Mouse (Mus musculus) midbrain, embryonic 13.5 days (tissue): ENCODE results near the gene Gabrd. TPM values are rescaled to one million over a fixed set of nuclear protein-coding genes. Genes with fewer than 3 reads are reported as not detected.
"Not testable (repeated sequence)": the region's sequence is repeated elsewhere in the genome, so short reads cannot be mapped to it uniquely, and the experiment has no call there.

ENCODE experiments used
- ATAC-seq: fragments of 200-750 bp; cut with Nextera tagmentation; 2 replicates; pipeline ENCODE4 v1.8.0; 2017; ENCODE audit warnings: mild to moderate bottlenecking, moderate TSS enrichment, moderate library complexity
- H3K27ac ChIP-seq: fragments of 300-500 bp; sonication (generic); 2 replicates; pipeline ENCODE4 v1.5.1; 2015; ENCODE audit warnings: inconsistent platforms, mild to moderate bottlenecking, moderate library complexity
- H3K27me3 ChIP-seq: fragments of 300-500 bp; sonication (generic); 2 replicates; pipeline ENCODE4 v1.6.1; 2015; ENCODE audit warnings: mild to moderate bottlenecking, inconsistent platforms
- H3K36me3 ChIP-seq: fragments of 300-500 bp; sonication (generic); 2 replicates; pipeline ENCODE4 v1.6.1; 2015; ENCODE audit warnings: mild to moderate bottlenecking, inconsistent platforms
- H3K4me1 ChIP-seq: fragments of 300-500 bp; sonication (generic); replicated peaks from 2 replicates; pipeline ENCODE4 v1.6.1; 2015; ENCODE audit warnings: inconsistent platforms
- H3K4me2 ChIP-seq: fragments of 300-500 bp; sonication (generic); replicated peaks from 2 replicates; pipeline ENCODE4 v1.6.1; 2015; ENCODE audit warnings: moderate library complexity, mild to moderate bottlenecking, inconsistent platforms
- H3K4me3 ChIP-seq: fragments of 300-500 bp; sonication (generic); replicated peaks from 2 replicates; pipeline ENCODE4 v1.5.1; 2015; ENCODE audit warnings: mild to moderate bottlenecking, inconsistent platforms
- H3K9ac ChIP-seq: fragments of 300-500 bp; sonication (generic); replicated peaks from 2 replicates; pipeline ENCODE4 v1.6.1; 2015; ENCODE audit warnings: mild to moderate bottlenecking, inconsistent platforms
- H3K9me3 ChIP-seq: fragments of 300-500 bp; sonication (generic); 2 replicates; pipeline ENCODE4 v1.6.1; 2016; ENCODE audit warnings: mild to moderate bottlenecking, inconsistent platforms
- WGBS: fragments of 180-500 bp; shearing (Covaris S2); methylation state at CpG from one replicate; pipeline ENCODE4 v1.1.7; 2015; 5-methylcytosine and 5-hydroxymethylcytosine counted together
- polyA plus RNA-seq: library from polyadenylated mRNA; unstranded; fragments of >200 nt; fragmentation: Nextera tagmentation; extraction: Ambion mirVana; gene quantifications from 2 replicates; pipeline ENCODE4 v1.2.1, GENCODE M21; 2015

The Gabrd gene
- 0.11 TPM in 1 of 2 replicates, not detected in the other for polyA plus RNA-seq

DNA sequence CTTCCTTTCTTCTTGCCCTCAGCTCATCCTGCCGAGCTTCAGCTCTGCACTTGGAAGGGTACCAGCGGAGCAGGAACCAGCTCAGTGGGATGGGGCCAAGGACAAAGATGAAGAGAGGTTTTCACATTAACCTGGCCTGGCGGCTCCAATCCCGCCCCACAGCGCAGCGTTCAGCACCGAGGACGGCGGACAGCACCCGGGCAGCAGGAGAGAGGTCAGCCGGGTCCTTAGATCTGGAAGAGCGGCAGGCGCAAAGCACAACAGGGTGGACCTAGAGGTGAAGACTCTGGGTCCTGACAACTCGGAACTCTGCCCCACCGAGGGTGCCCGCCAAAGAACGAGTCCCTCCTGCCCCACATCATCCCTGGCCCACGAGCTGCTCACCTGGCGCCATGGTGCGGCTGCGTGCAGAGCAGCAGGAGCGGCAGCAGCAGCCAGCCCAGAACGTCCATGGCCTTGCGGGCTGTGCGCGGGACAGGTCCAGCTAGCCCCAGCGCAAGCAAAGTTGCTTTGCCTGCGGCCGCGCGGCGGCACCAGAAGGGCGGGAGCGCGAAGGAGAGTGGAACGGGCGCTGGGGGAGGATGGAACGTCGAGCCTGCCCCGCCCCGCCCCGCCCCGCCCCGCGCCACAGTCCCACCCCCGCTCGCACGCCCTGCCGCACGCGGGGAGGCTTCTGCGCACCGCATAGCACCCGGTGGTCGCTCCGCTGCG is at the start of gene Gabrd:
TSS of gene Gabrd (minus strand) at position 602 of the 711 bp plus-strand sequence.
- peaks cover 10% of the 10 kb centered on the region for H3K4me1 ChIP-seq
- H3K27ac ChIP-seq = no peak within 1 kb of the TSS
- peak within 1 kb of the TSS; percentile 49 for H3K9ac ChIP-seq
- no peaks in the 10 kb centered on the region for H3K36me3 ChIP-seq
- peak within 1 kb of the TSS; percentile 43 for H3K4me3 ChIP-seq
- peak within 1 kb of the TSS; percentile 67 for H3K4me2 ChIP-seq
- peaks cover 65% of the 10 kb centered on the region for H3K27me3 ChIP-seq
- 2% methylated on average over 51 of the region's 57 CpGs for WGBS
- H3K9me3 ChIP-seq = no peaks in the 10 kb centered on the region
- ATAC-seq = peak; percentile 50

DNA sequence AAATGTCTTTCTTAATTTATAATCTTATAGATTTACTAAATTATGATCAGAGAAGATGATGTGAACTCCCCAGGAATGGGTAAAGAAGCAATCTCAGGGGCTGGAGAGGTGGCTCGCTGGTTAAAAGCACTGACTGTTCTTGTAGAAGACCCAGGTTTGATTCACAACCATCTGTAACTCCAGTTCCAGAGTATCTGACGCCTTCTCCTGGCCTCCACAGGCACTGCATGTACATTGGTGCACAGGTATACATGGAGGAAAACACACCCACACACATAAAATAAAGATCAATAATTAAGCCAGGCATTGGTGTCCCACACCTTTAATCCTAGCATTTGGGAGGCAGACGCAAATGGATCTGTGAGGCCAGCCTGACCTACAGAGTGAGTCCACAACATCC is 44.9 kb upstream of the Gabrd start:
- Histone ChIP-seq H3K27ac (no peak overlapping the region), H3K9me3 (no peaks in the 10 kb centered on the region), H3K4me1 (no peaks in the 10 kb centered on the region), H3K9ac (no peak overlapping the region), H3K4me3 (no peak overlapping the region), H3K36me3 (no peaks in the 10 kb centered on the region), H3K4me2 (no peak overlapping the region), H3K27me3 (no peaks in the 10 kb centered on the region)
- no peak for ATAC-seq
- 84% methylated on average over 3 of the region's 3 CpGs for WGBS

DNA sequence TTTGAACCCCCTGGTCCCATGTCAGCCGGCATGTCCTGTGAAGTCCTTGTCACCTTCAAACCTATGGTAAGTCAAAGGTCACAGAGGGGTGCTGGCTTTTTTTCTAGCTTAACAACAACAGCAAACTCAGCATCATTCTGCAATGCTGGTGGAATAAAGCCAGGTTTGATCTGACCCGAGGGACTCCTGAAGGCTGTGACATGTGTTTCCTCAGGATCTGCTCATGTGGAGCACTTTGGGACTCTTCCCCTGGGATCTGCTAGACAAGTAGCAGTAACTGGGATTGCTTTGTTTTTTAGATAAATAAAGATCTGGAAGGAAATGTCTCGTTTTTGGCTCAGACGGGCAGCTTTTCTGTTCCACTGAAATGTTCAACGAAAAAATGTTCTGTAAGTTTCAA is 36.1 kb upstream of the Gabrd start:
- no peak overlapping the region for H3K4me2 ChIP-seq
- 90% methylated on average over 5 of the region's 5 CpGs for WGBS
- ATAC-seq = no peak
- no peak overlapping the region for H3K27ac ChIP-seq
- no peak overlapping the region for H3K9ac ChIP-seq
- no peak overlapping the region for H3K4me3 ChIP-seq
- H3K27me3 ChIP-seq = no peaks in the 10 kb centered on the region
- no peaks in the 10 kb centered on the region for H3K36me3 ChIP-seq
- no peaks in the 10 kb centered on the region for H3K4me1 ChIP-seq
- no peaks in the 10 kb centered on the region for H3K9me3 ChIP-seq

DNA sequence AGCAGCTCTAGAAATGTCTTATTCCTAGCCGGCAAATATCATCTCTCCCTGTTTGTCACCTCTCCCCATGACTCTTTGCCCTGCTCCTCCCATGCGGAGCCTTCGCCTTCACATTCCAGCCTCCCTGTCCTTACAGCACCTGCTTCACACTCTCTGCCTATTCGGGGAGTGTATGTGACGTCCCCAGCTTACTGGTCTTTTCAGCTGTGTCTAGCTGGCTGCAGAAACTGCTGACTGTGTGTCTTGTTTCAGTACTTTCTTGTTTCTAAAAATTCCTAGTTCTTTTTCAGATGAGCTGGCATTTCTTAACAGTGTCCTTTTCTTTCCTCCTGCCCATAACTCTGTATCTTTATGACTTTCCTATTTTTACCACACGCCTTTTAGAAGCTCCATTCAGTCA is 34.4 kb upstream of the Gabrd start:
- no peaks in the 10 kb centered on the region for H3K4me1 ChIP-seq
- no peak overlapping the region for H3K4me3 ChIP-seq
- no peaks in the 10 kb centered on the region for H3K27me3 ChIP-seq
- 92% methylated on average over 6 of the region's 6 CpGs for WGBS
- no peaks in the 10 kb centered on the region for H3K9me3 ChIP-seq
- no peak overlapping the region for H3K9ac ChIP-seq
- no peak for ATAC-seq
- H3K27ac ChIP-seq = no peak overlapping the region
- no peaks in the 10 kb centered on the region for H3K36me3 ChIP-seq
- H3K4me2 ChIP-seq = no peak overlapping the region

DNA sequence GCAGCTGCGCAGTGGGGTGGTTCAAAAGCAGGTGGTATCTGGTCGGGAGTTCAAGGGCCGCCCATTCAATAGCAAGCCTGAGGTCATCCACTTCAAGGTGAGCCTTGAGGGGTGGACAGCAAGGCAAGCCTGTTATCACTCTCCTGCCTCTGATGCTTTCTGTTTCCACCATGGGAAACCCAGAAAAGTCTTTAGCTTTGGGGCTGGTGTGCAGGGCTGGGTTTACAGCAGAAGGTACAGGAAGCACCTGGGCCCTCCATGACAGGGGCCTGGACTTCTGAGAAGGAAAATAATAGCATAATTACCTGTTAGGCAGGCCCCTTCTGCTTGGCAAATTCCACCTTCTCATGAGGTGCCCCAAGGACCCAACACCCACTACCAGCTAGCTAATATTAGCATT is 31.3 kb upstream of the Gabrd start:
- WGBS = 88% methylated on average over 3 of the region's 3 CpGs
- H3K27me3 ChIP-seq = no peaks in the 10 kb centered on the region
- no peaks in the 10 kb centered on the region for H3K9me3 ChIP-seq
- H3K4me2 ChIP-seq = no peak overlapping the region
- no peaks in the 10 kb centered on the region for H3K4me1 ChIP-seq
- no peak for ATAC-seq
- no peak overlapping the region for H3K4me3 ChIP-seq
- H3K9ac ChIP-seq = no peak overlapping the region
- H3K36me3 ChIP-seq = no peaks in the 10 kb centered on the region
- no peak overlapping the region for H3K27ac ChIP-seq

DNA sequence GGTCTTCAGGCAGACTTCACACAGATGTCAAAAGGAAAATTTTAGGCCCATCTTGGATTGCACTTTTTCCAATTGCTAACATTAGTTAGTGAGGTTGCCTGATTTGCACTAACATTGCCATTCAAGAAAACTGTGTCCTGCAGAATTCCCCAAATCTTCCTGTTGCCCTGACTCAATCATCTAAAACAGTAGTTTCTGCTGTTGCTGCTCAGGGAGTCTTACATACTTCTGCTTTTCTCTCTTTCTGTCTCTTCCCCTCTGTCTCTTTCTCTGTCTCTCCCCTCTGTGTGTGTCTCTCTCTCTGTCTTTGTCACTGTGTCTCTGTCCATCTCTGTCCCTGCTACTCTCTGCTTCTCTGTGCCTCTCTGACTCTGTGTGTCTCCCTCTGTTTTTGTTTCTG is 30.5 kb upstream of the Gabrd start:
- H3K4me1 ChIP-seq = no peaks in the 10 kb centered on the region
- H3K9ac ChIP-seq = no peak overlapping the region
- no peak for ATAC-seq
- no peak overlapping the region for H3K27ac ChIP-seq
- no peaks in the 10 kb centered on the region for H3K27me3 ChIP-seq
- H3K9me3 ChIP-seq = no peaks in the 10 kb centered on the region
- no peak overlapping the region for H3K4me2 ChIP-seq
- H3K36me3 ChIP-seq = no peaks in the 10 kb centered on the region
- no peak overlapping the region for H3K4me3 ChIP-seq

DNA sequence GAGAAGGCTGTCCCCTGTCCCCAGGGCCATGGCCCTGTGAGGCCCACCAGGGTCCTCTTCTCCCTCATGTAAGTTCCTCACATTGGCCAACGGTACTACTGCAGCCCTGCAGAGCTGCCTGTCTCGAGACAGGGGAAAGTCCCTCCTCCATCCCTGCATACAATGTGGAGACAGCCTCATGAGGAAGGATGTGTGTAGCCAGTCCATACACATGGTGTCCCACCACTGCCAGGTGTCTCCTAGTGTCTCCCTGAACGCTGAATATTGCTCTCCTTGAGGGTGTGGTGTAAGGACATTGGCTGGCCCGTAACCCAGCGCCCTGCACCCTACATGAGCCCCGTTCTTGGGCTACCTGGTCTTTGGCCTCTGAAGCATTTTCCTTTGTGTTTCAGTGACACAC is 28.4 kb upstream of the Gabrd start:
- Histone ChIP-seq H3K27me3 (no peaks in the 10 kb centered on the region), H3K36me3 (0 out of 2 replicates have a peak, but pooled peaks cover under 1% of the 10 kb centered on the region), H3K9me3 (no peaks in the 10 kb centered on the region), H3K4me2 (no peak overlapping the region), H3K4me3 (no peak overlapping the region), H3K27ac (no peak overlapping the region), H3K9ac (no peak overlapping the region), H3K4me1 (no peaks in the 10 kb centered on the region)
- WGBS = 84% methylated on average over 6 of the region's 6 CpGs
- ATAC-seq = no peak

DNA sequence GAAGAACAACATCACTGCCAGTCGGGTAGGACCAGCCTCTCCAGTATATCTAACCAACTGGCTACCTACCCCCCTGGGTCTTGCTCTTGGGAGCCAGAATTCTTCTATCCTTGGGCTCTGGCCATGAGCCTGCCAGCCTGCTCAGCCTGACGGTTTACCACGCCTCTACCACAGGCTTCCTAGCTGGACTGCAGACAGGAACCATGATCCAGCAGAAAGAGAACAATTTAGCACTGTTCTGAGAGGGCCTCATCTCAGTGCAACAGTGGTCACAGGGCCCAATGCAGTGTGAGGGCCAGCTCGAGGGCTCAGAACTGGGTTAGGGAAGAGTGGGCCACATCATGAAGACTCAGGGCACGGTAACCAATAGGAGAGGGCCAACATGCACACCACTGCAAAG is 26.1 kb upstream of the Gabrd start:
- Histone ChIP-seq H3K36me3 (peaks cover 14% of the 10 kb centered on the region), H3K4me3 (no peak overlapping the region), H3K4me2 (no peak overlapping the region), H3K9ac (no peak overlapping the region), H3K27ac (no peak overlapping the region), H3K4me1 (no peaks in the 10 kb centered on the region), H3K9me3 (no peaks in the 10 kb centered on the region), H3K27me3 (no peaks in the 10 kb centered on the region)
- no peak for ATAC-seq
- 91% methylated on average over 5 of the region's 5 CpGs for WGBS

DNA sequence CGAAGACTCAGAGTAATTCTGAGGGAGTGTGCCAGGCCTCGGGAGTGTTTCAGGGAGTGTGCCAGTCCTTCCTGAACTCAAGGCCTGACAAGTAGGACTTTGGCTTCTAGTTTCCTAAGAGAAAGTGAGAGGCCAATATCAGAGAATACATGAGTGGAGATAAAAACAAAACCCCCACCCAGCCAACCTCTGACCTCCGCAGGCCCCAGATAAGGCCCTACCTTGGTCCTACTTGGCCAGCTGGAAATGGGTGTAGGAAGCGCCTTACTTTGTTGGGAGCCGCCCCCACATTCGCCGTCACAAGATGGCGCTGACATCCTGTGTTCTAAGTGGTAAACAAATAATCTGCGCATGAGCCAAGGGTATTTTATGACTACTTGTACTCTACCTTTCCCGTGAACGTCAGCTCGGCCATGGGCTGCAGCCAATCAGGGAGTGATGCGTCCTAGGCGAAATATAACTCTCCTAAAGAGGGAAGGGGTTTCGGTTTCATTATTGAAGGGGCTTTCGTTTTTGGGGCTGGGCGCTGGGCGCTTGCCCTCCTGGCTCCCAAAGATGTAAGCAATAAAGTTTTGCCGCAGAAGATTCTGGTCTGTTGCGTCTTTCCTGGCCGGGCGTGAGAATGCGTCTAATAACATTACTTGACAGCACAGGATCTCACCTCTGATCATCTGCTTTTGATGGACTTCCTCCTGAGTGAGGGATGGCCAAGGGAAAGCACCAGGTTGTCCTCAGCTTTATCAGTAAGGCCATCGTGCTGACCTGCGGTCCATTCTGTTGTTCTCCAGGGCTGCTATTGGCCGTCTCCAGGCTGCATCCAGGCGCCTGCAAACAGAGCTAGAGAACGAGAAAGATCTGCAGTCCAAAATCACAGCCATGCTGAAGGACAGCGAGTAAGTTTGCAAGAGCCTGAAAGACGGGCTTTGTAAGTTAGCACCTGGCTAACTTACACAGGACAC is 23.8 kb upstream of the Gabrd start:
- ATAC-seq, H3K4me1 ChIP-seq, H3K9ac ChIP-seq, H3K27ac ChIP-seq, H3K4me2 ChIP-seq, H3K4me3 ChIP-seq, H3K27me3 ChIP-seq, H3K9me3 ChIP-seq: not testable (repeated sequence)
- 90% methylated on average over 21 of the region's 30 CpGs for WGBS
- H3K36me3 ChIP-seq = peaks cover 14% of the 10 kb centered on the region

DNA sequence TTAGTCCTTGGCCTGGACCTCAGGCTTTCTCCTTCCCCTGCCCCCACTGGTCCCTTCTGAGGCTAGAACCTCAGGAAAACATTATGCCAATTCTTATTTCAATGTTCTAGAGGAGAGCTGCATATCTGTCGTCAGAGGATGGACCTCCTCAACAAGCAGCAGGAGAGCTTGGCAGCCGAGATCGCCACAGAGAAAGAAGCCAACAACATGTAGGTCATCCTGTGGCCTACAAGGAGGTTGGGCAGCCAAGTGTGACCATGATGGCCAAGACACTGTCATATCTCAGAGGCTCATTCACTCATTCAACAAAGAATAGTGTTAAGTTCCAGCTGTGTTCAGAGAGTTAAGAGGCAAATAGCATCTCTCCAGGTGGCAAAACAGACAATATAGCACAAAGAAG is 22.2 kb upstream of the Gabrd start:
- H3K36me3 ChIP-seq = peaks cover 14% of the 10 kb centered on the region
- H3K9me3 ChIP-seq = no peaks in the 10 kb centered on the region
- no peak overlapping the region for H3K4me3 ChIP-seq
- 83% methylated on average over 3 of the region's 3 CpGs for WGBS
- no peak for ATAC-seq
- no peak overlapping the region for H3K4me2 ChIP-seq
- no peak overlapping the region for H3K9ac ChIP-seq
- H3K27ac ChIP-seq = no peak overlapping the region
- no peaks in the 10 kb centered on the region for H3K4me1 ChIP-seq
- no peaks in the 10 kb centered on the region for H3K27me3 ChIP-seq

DNA sequence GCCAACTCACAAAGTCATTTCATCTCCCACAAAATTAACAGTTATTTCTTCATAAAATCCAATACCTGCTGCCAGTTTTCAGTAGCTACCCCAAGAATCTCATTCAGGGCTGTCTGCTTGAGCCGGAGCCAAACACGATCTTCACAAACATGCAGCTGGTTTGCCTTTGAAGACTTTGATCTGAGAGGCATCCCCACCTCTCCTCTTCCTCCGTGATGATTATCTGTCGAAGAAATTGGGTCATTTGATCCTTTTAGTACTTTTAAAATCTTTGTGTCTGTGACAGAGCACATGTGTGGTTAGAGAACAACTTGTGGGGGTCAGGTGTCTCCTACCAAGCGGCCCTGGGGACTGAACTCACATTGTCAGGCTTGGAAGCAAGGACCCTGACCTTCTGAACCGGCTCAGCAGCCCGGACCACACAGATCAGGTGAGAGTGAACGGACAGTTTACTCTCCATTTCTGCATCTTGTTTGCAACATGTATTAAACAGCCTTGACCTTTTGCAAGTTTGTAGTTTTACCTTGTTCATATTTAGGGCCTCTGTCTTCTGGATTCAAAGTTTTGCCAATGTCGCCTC is 16.8 kb upstream of the Gabrd start:
- H3K27ac ChIP-seq = no peak overlapping the region
- no peak for ATAC-seq
- peaks cover 5% of the 10 kb centered on the region for H3K4me1 ChIP-seq
- H3K4me2 ChIP-seq = no peak overlapping the region
- no peaks in the 10 kb centered on the region for H3K27me3 ChIP-seq
- peaks cover 4% of the 10 kb centered on the region; the same call in 1 of the 2 replicates for H3K36me3 ChIP-seq
- H3K9me3 ChIP-seq = no peaks in the 10 kb centered on the region
- 86% methylated on average over 9 of the region's 9 CpGs for WGBS
- H3K4me3 ChIP-seq = no peak overlapping the region
- no peak overlapping the region for H3K9ac ChIP-seq
